Mouse (Mus musculus): ENCODE data around the gene Tmem213. TPM values are rescaled to one million over a fixed set of nuclear protein-coding genes. Genes with fewer than 3 reads are reported as not detected.

Gene Tmem213
- total and polyA plus RNA-seq, 3 experiments: not detected

DNA sequence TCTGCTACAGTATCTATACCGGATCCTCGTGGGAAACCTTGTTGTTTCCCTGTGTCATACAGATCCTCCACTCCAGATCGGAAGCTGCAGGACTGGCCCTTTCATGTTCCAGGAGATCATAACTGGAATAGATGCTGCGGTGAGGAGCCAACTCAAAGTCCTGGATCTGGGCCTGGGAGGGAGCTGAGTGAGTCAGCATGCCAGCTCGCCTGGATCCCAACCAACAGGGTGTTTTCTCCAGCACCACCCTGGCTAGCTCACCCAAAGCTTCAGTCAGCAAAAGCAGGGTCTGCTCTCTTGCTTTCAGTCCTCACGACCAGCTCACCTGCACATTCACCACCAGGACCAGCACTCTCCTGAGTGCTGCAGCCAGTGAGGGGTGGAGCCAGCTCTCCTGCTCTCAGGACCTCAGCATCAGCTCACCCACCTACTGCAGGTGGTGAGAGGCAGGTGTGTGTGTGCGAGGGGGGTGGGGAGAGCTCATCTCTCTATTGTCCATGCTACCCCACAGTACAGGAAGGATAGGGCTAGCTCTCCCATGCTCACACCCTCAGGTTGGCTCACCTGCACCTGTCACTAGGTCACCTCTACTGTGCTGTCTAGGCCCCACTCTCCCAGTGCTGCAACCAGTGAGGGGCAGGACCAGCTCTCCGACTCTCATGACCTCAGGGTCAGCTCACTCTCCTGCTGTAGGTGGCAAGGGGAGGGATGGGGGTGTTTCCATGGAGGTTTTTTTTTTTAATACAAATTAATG lies 25.9 kb downstream of the Tmem213 start:
- no peaks in the 10 kb centered on the region for H3K79me2 ChIP-seq (ENCODE audit: control insufficient read depth, insufficient read depth, low read length, poor library complexity)
- DNase-seq (ENCODE audit: low read depth, low spot score): no peak
- TF ChIP-seq SMC3 (IDR thresholded peaks at IDR 0.05; ENCODE audit: low read depth, low read length) (no peak), GATA1 (IDR thresholded peaks at IDR 0.05; ENCODE audit: low read depth, low read length) (no peak), GABPA (IDR thresholded peaks at IDR 0.05; ENCODE audit: low read depth, low read length) (no peak), USF1 (IDR thresholded peaks at IDR 0.05; ENCODE audit: low read depth, low read length) (no peak), ETS1 (IDR thresholded peaks at IDR 0.05; ENCODE audit: low read depth, low read length) (no peak), CHD2 (IDR thresholded peaks at IDR 0.05; ENCODE audit: low read length) (no peak), ZKSCAN1 (IDR thresholded peaks at IDR 0.05; ENCODE audit: low read depth, low read length) (no peak), TAL1 (IDR thresholded peaks at IDR 0.05; ENCODE audit: low read length) (no peak), TBP (IDR thresholded peaks at IDR 0.05; ENCODE audit: low read depth, low read length) (no peak), ZC3H11A (IDR thresholded peaks at IDR 0.05; ENCODE audit: low read depth, low read length) (no peak), NRF1 (IDR thresholded peaks at IDR 0.05; ENCODE audit: insufficient read depth, low read depth, low read length, poor library complexity, severe bottlenecking) (no peak), UBTF (IDR thresholded peaks at IDR 0.05; ENCODE audit: borderline replicate concordance, insufficient read depth, low read depth, low read length) (no peak), MYB (IDR thresholded peaks at IDR 0.05; ENCODE audit: low read depth, low read length) (no peak), TCF12 (IDR thresholded peaks at IDR 0.05; ENCODE audit: low read depth, low read length) (no peak), BHLHE40 (IDR thresholded peaks at IDR 0.05; ENCODE audit: borderline replicate concordance, low read depth, low read length) (no peak), CTCF (IDR thresholded peaks at IDR 0.05 in 2 of 3, conservative IDR thresholded peaks at IDR 0.05 in 1 of 3; ENCODE audit: control insufficient read depth in 1 of 3, insufficient read depth in 1 of 3, low read depth in 2 of 3, low read length in 3 of 3, poor library complexity in 1 of 3, severe bottlenecking in 1 of 3) (no peak), MXI1 (IDR thresholded peaks at IDR 0.05; ENCODE audit: low read depth, low read length) (no peak), CHD1 (IDR thresholded peaks at IDR 0.05; ENCODE audit: low read depth, low read length) (no peak)
- H3K36me3 ChIP-seq (ENCODE audit: control insufficient read depth in 1 of 2, insufficient read depth in 2 of 2, low read length in 2 of 2): no peaks in the 10 kb centered on the region
- no peaks in the 10 kb centered on the region for H3K4me1 ChIP-seq (ENCODE audit: control insufficient read depth in 1 of 2, insufficient read depth in 2 of 2, low read length in 2 of 2)
- no peaks in the 10 kb centered on the region for H3K9me3 ChIP-seq (replicated peaks; ENCODE audit: insufficient read depth, low read length)
- no peak overlapping the region for H3K4me3 ChIP-seq (ENCODE audit: control insufficient read depth in 1 of 2, insufficient read depth in 1 of 2, low read depth in 2 of 2, low read length in 2 of 2)
- no peak overlapping the region for H3K9ac ChIP-seq (ENCODE audit: control insufficient read depth, low read depth, low read length, poor library complexity, severe bottlenecking)
- no peak overlapping the region for H3K27ac ChIP-seq (ENCODE audit: control insufficient read depth, low read depth, low read length)
- H3K27me3 ChIP-seq (ENCODE audit: control insufficient read depth in 1 of 2, insufficient read depth in 2 of 2, low read length in 2 of 2): no peaks in the 10 kb centered on the region

DNA sequence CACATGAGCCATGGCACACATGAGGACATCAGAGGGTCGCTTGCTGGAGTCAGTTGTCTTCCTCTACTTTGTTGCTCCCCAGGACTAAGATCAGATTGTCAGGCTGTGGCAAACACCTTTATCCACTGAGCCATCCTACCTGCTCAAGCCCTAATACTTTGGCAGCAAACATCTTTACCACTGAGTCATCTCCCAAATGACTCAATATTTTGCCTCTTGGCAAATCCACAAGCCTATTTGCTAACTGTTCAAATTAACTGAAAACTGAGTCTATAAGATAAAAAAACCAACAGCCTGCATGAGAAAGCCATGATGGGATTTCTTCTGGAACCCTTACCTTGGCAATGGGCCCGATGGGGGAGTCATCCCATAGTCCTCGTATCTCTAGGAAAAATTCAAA lies 30.0 kb downstream of the Tmem213 start:
- no peak overlapping the region for H3K9ac ChIP-seq (ENCODE audit: control insufficient read depth, low read depth, low read length, poor library complexity, severe bottlenecking)
- H3K9me3 ChIP-seq (replicated peaks; ENCODE audit: insufficient read depth, low read length): no peaks in the 10 kb centered on the region
- TF ChIP-seq CHD1 (IDR thresholded peaks at IDR 0.05; ENCODE audit: low read depth, low read length): no peak
- TF ChIP-seq E2F4 (IDR thresholded peaks at IDR 0.05; ENCODE audit: borderline replicate concordance, low read depth, low read length): no peak
- no peak for TF ChIP-seq POLR2AphosphoS5 (IDR thresholded peaks at IDR 0.05; ENCODE audit: borderline replicate concordance, low read depth, low read length)
- TF ChIP-seq ZMIZ1 (IDR thresholded peaks at IDR 0.05; ENCODE audit: low read depth, low read length): no peak
- TF ChIP-seq TCF12 (IDR thresholded peaks at IDR 0.05; ENCODE audit: low read depth, low read length): no peak
- no peak for TF ChIP-seq MXI1 (IDR thresholded peaks at IDR 0.05; ENCODE audit: low read depth, low read length)
- no peak for TF ChIP-seq MYB (IDR thresholded peaks at IDR 0.05; ENCODE audit: low read depth, low read length)
- no peak for TF ChIP-seq RCOR1 (IDR thresholded peaks at IDR 0.05; ENCODE audit: low read depth, low read length)
- no peak for TF ChIP-seq USF1 (IDR thresholded peaks at IDR 0.05; ENCODE audit: low read depth, low read length)
- TF ChIP-seq ELF1 (IDR thresholded peaks at IDR 0.05; ENCODE audit: low read depth, low read length): no peak
- no peak for TF ChIP-seq UBTF (IDR thresholded peaks at IDR 0.05; ENCODE audit: borderline replicate concordance, insufficient read depth, low read depth, low read length)
- no peak for TF ChIP-seq CHD2 (IDR thresholded peaks at IDR 0.05; ENCODE audit: low read length)
- TF ChIP-seq KAT2A (conservative IDR thresholded peaks at IDR 0.05; ENCODE audit: low read depth, low read length): no peak
- no peak overlapping the region for H3K27ac ChIP-seq (ENCODE audit: control insufficient read depth, low read depth, low read length)
- H3K79me2 ChIP-seq (ENCODE audit: control insufficient read depth, insufficient read depth, low read length, poor library complexity): no peaks in the 10 kb centered on the region
- no peaks in the 10 kb centered on the region for H3K36me3 ChIP-seq (ENCODE audit: control insufficient read depth in 1 of 2, insufficient read depth in 2 of 2, low read length in 2 of 2)
- H3K4me3 ChIP-seq (ENCODE audit: control insufficient read depth in 1 of 2, insufficient read depth in 1 of 2, low read depth in 2 of 2, low read length in 2 of 2): no peak overlapping the region
- no peak for DNase-seq (ENCODE audit: low read depth, low spot score)
- H3K27me3 ChIP-seq (ENCODE audit: control insufficient read depth in 1 of 2, insufficient read depth in 2 of 2, low read length in 2 of 2): no peaks in the 10 kb centered on the region
- H3K4me1 ChIP-seq (ENCODE audit: control insufficient read depth in 1 of 2, insufficient read depth in 2 of 2, low read length in 2 of 2): no peaks in the 10 kb centered on the region

Data from MEL (cell line).